Mouse (Mus musculus): Measurements from ENCODE around the gene 1700028J19Rik. TPM values are rescaled to one million over a fixed set of nuclear protein-coding genes. Genes with fewer than 3 reads are reported as not detected.
"Not testable (repeated sequence)": the region's sequence is repeated elsewhere in the genome, so short reads cannot be mapped to it uniquely, and the experiment has no call there.

Gene 1700028J19Rik
- total RNA-seq, 2 experiments from 2014 or later, result 1.2 to 1.3 TPM

GRCm38 (mm10) chr7:44197891-44198290 is 48.6 kb downstream of the 1700028J19Rik start, which contains the start of gene Klk1b3:
Gene Klk1b3 (plus strand): TSS chr7:44198191.
- intact Hi-C loops (cut with DNase I), result no loop called here
- TF ChIP-seq CTCF (IDR thresholded peaks at IDR 0.05), result no peak
- no peak within 1 kb of the TSS for H3K4me3 ChIP-seq
- no peak for DNase-seq (ENCODE audit: extremely low spot score in 1 of 2, low spot score in 2 of 2)
- no peak within 1 kb of the TSS for H3K27ac ChIP-seq

- intact Hi-C loops (cut with DNase I); H3K4me3 ChIP-seq; DNase-seq (ENCODE audit: extremely low spot score in 1 of 2, low spot score in 2 of 2); H3K27ac ChIP-seq: not testable (repeated sequence)
These were observed 53.0 kb downstream of the 1700028J19Rik start for GRCm38 (mm10) chr7:44193466-44193865.

GRCm38 (mm10) chr7:44187936-44188335 is 58.6 kb downstream of the 1700028J19Rik start, which contains the start of gene Klk1b24:
Gene Klk1b24 (plus strand): TSS chr7:44188236.
- H3K4me3 ChIP-seq; intact Hi-C loops (cut with DNase I); H3K27ac ChIP-seq; DNase-seq (ENCODE audit: extremely low spot score in 1 of 2, low spot score in 2 of 2): not testable (repeated sequence)

GRCm38 (mm10) chr7:44186516-44186915 is 60.0 kb downstream of the 1700028J19Rik start:
- DNase-seq (ENCODE audit: extremely low spot score in 1 of 2, low spot score in 2 of 2); intact Hi-C loops (cut with DNase I); H3K27ac ChIP-seq; H3K4me3 ChIP-seq: not testable (repeated sequence)

Other genes starting within 250 kb of the 1700028J19Rik start
- gene Klk1b26, start 234.5 kb downstream of the 1700028J19Rik start, total RNA-seq (2021), result not detected
- gene Klk1b27, start 194.4 kb downstream of the 1700028J19Rik start, total RNA-seq (2021), result not detected
- gene Klk1b21, start 144.4 kb downstream of the 1700028J19Rik start, total RNA-seq (2021), result not detected
- not detected for gene Klk1b22, start 134.0 kb downstream of the 1700028J19Rik start, total RNA-seq (2021)
- gene Klk1b16, start 109.9 kb downstream of the 1700028J19Rik start, total RNA-seq (2021), result not detected
- not detected for gene Klk1b24, start 58.5 kb downstream of the 1700028J19Rik start, total RNA-seq (2021)
- not detected for gene Klk1b3, start 48.5 kb downstream of the 1700028J19Rik start, total RNA-seq (2021)
- gene Klk1b4, start 39.3 kb downstream of the 1700028J19Rik start, total RNA-seq (2021), result not detected
- not detected for gene Klk1b5, start 30.8 kb downstream of the 1700028J19Rik start, total RNA-seq (2021)
- gene Klk1, start 21.3 kb downstream of the 1700028J19Rik start, total RNA-seq (2021), result not detected
- not detected for gene Gm36864, start 10.5 kb downstream of the 1700028J19Rik start, total RNA-seq (2021)
- gene 2410002F23Rik, start within 50 bp of the 1700028J19Rik start, total RNA-seq (2021), result 10 to 100 TPM; 70.1 to 80.9 TPM
- not detected for gene Acp4, start 10.7 kb upstream of the 1700028J19Rik start, total RNA-seq (2021)
- gene Gm15517, start 14.8 kb upstream of the 1700028J19Rik start, total RNA-seq (2021), result not detected
- 1 to 10 TPM; 4.3 TPM for gene Clec11a, start 60.2 kb upstream of the 1700028J19Rik start, total RNA-seq (2021)
- 100 to 1,000 TPM; 637 to 705 TPM for gene Shank1, start 63.6 kb upstream of the 1700028J19Rik start, total RNA-seq (2021)
- 10 to 100 TPM; 59.5 to 63.7 TPM for gene Syt3, start 137.4 kb upstream of the 1700028J19Rik start, total RNA-seq (2021)
- gene 1700008O03Rik, start 139.1 kb upstream of the 1700028J19Rik start, total RNA-seq (2021), result 1 to 10 TPM; 1.5 to 2.7 TPM
- gene Lrrc4b, start 182.3 kb upstream of the 1700028J19Rik start, total RNA-seq (2021), result 100 to 1,000 TPM; 278 to 294 TPM
- 10 to 100 TPM in 1 of 2 experiments, 1 to 10 TPM in 1; 9.8 to 10.0 TPM for gene Aspdh, start 218.7 kb upstream of the 1700028J19Rik start, total RNA-seq (2021)
- 10 to 100 TPM; 72.3 to 86.6 TPM for gene Josd2, start 221.3 kb upstream of the 1700028J19Rik start, total RNA-seq (2021)
- gene Emc10, start 249.8 kb upstream of the 1700028J19Rik start, total RNA-seq (2021), result 100 to 1,000 TPM; 192 to 201 TPM
- gene Fam71e1, start 249.9 kb upstream of the 1700028J19Rik start, total RNA-seq (2021), result 10 to 100 TPM; 15.5 to 21.0 TPM